Mouse (Mus musculus): Measurements from ENCODE around the gene Rora. TPM values are rescaled to one million over a fixed set of nuclear protein-coding genes. Genes with fewer than 3 reads are reported as not detected.

The Rora gene
- polyA plus RNA-seq, 1 experiment from 2014 or later = 4.3 TPM

DNA sequence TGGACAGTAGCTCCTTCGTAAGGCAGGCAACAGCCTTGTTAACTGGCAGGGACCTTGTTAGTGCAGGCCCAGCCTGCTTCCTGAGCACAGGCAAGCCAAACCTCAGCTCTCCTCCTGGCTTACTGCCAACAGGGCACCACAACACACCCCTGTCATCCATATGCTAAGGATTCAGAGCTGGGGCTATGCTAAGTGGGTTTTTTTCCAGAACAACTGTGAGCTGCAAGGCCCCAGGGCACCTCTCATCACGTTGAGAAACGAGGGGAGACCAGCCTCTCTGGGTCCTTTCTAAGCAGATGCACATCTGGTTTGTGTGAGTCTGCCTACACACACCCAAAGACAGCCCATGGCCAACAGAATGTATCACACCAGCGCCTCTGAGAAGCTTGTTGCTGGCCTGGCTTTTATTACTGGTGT lies 289.0 kb downstream of the Rora start:
- no peaks in the 10 kb centered on the region for H3K36me3 ChIP-seq (ENCODE audit: control insufficient read depth, insufficient read depth, low read length)
- H3K9ac ChIP-seq (ENCODE audit: low read length) = no peak overlapping the region
- no peaks in the 10 kb centered on the region for H3K4me1 ChIP-seq (ENCODE audit: control insufficient read depth, insufficient read depth, low read length)
- H3K27me3 ChIP-seq (ENCODE audit: control insufficient read depth, insufficient read depth, low read length) = no peaks in the 10 kb centered on the region
- H3K27ac ChIP-seq (ENCODE audit: low read depth, low read length) = no peak overlapping the region
- H3K9me3 ChIP-seq (ENCODE audit: control insufficient read depth, low read length) = no peaks in the 10 kb centered on the region
- H3K4me3 ChIP-seq (ENCODE audit: low read depth, low read length) = no peak overlapping the region
- ATAC-seq (ENCODE audit: low FRiP score) (no peak), DNase-seq (ENCODE audit: low spot score, missing footprints) (no peak)
- 78% methylated on average over 4 of the region's 4 CpGs for WGBS
- no peak overlapping the region for H3K4me2 ChIP-seq

- H3K4me2 ChIP-seq = no peak overlapping the region
- H3K9me3 ChIP-seq (ENCODE audit: control insufficient read depth, low read length) = no peaks in the 10 kb centered on the region
- H3K9ac ChIP-seq (ENCODE audit: low read length) = no peak overlapping the region
- ATAC-seq (ENCODE audit: low FRiP score) (no peak), DNase-seq (ENCODE audit: low spot score, missing footprints) (no peak)
- H3K27ac ChIP-seq (ENCODE audit: low read depth, low read length) = no peak overlapping the region
- WGBS = 92% methylated on average over 3 of the region's 3 CpGs
- H3K27me3 ChIP-seq (ENCODE audit: control insufficient read depth, insufficient read depth, low read length) = no peaks in the 10 kb centered on the region
- no peaks in the 10 kb centered on the region for H3K36me3 ChIP-seq (ENCODE audit: control insufficient read depth, insufficient read depth, low read length)
- H3K4me3 ChIP-seq (ENCODE audit: low read depth, low read length) = no peak overlapping the region
- H3K4me1 ChIP-seq (ENCODE audit: control insufficient read depth, insufficient read depth, low read length) = peaks cover 3% of the 10 kb centered on the region; the same call in 1 of the 2 replicates
These were observed 290.4 kb downstream of the Rora start for GRCm38 (mm10) chr9:68944026-68944425.

DNA sequence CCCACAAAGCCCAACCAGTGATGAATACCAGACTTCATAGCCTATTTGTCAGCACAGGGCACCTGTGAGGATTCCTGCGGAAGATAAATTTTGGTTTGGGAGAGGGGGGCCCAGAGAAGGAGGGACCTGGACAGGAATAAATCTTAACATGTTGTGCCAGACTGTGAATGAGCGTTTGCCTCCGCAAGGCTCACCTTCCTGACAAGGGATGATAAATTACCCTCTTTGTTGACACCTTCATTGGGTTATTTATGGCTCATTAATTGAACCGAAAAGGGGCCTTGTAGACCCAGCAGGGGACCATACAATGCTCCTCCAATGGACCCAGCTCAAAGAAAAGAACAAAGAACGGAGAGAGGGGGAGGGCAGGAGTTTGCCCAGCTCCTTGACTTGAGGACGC lies 294.1 kb downstream of the Rora start:
- ATAC-seq (ENCODE audit: low FRiP score) = no peak
- H3K36me3 ChIP-seq (ENCODE audit: control insufficient read depth, insufficient read depth, low read length) = no peaks in the 10 kb centered on the region
- no peak for DNase-seq (ENCODE audit: low spot score, missing footprints)
- no peak overlapping the region for H3K9ac ChIP-seq (ENCODE audit: low read length)
- H3K4me2 ChIP-seq = no peak overlapping the region
- no peak overlapping the region for H3K4me3 ChIP-seq (ENCODE audit: low read depth, low read length)
- no peaks in the 10 kb centered on the region for H3K27me3 ChIP-seq (ENCODE audit: control insufficient read depth, insufficient read depth, low read length)
- H3K9me3 ChIP-seq (ENCODE audit: control insufficient read depth, low read length) = no peaks in the 10 kb centered on the region
- peaks cover 3% of the 10 kb centered on the region; the same call in 1 of the 2 replicates for H3K4me1 ChIP-seq (ENCODE audit: control insufficient read depth, insufficient read depth, low read length)
- WGBS = 32% methylated on average over 6 of the region's 6 CpGs
- no peak overlapping the region for H3K27ac ChIP-seq (ENCODE audit: low read depth, low read length)

DNA sequence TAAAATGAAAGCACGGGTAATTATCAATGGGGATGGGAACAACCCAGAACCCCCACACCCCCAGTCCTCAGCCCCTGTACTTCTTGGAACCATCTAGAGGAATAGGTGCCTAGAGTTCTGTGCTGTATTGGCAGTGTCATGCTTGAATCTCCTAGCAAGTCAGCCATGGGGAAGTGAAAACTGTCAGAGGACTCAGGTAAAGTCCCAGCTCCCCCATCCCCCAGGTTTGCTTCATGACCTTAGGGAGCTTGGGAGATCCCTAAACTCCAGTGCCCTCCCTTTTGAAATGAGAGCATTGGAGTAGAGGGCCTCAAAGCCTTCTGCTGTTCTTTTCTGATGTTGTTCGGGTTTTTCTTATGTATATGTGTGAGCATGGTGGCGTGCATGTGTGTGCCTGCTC lies 294.6 kb downstream of the Rora start:
- Histone ChIP-seq H3K27me3 (ENCODE audit: control insufficient read depth, insufficient read depth, low read length) (no peaks in the 10 kb centered on the region), H3K9ac (ENCODE audit: low read length) (no peak overlapping the region), H3K4me3 (ENCODE audit: low read depth, low read length) (no peak overlapping the region), H3K4me1 (ENCODE audit: control insufficient read depth, insufficient read depth, low read length) (peaks cover 3% of the 10 kb centered on the region; the same call in 1 of the 2 replicates), H3K36me3 (ENCODE audit: control insufficient read depth, insufficient read depth, low read length) (no peaks in the 10 kb centered on the region), H3K27ac (ENCODE audit: low read depth, low read length) (no peak overlapping the region), H3K9me3 (ENCODE audit: control insufficient read depth, low read length) (no peaks in the 10 kb centered on the region), H3K4me2 (no peak overlapping the region)
- ATAC-seq (ENCODE audit: low FRiP score) (no peak), DNase-seq (ENCODE audit: low spot score, missing footprints) (no peak)
- WGBS = 71% methylated on average over 3 of the region's 3 CpGs

DNA sequence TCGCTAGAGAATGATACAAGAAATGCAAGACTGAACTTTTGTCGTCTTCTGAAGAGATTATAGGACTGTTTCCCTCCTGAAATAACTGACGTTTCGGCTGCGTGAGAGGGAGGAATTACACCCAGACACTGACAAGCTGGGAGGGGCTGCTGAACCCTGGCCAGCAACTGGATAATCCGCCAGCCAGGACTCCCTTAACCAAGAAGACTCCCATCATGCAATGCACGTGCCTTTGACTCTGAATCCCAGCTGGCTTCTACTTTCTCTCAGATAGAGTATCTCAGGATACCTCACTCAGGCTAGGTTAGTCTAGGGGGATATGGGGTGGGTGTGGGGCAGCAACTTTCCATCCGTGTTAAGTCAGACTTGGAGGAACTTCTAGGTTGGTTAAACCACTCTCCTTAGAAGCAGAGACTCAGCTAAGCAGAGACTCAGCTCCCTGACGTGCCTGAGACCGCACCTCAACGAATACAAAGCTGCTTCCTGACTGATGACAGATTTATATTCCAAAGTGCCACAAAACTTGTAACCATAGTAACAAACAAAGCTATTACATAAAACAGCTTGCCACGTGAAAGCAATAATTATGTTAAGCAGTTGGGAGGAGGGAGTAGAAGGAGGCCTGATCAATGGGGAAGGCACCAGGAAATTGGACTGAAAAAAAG lies 302.8 kb downstream of the Rora start:
- Histone ChIP-seq H3K9me3 (ENCODE audit: control insufficient read depth, low read length) (no peaks in the 10 kb centered on the region), H3K36me3 (ENCODE audit: control insufficient read depth, insufficient read depth, low read length) (no peaks in the 10 kb centered on the region), H3K9ac (ENCODE audit: low read length) (no peak overlapping the region), H3K4me3 (ENCODE audit: low read depth, low read length) (no peak overlapping the region), H3K27me3 (ENCODE audit: control insufficient read depth, insufficient read depth, low read length) (no peaks in the 10 kb centered on the region), H3K4me2 (no peak overlapping the region), H3K27ac (ENCODE audit: low read depth, low read length) (no peak overlapping the region), H3K4me1 (ENCODE audit: control insufficient read depth, insufficient read depth, low read length) (no peaks in the 10 kb centered on the region; the same call in 1 of the 2 replicates)
- 55% methylated on average over 12 of the region's 12 CpGs for WGBS
- DNase-seq (ENCODE audit: low spot score, missing footprints) = no peak
- ATAC-seq (ENCODE audit: low FRiP score) = no peak

DNA sequence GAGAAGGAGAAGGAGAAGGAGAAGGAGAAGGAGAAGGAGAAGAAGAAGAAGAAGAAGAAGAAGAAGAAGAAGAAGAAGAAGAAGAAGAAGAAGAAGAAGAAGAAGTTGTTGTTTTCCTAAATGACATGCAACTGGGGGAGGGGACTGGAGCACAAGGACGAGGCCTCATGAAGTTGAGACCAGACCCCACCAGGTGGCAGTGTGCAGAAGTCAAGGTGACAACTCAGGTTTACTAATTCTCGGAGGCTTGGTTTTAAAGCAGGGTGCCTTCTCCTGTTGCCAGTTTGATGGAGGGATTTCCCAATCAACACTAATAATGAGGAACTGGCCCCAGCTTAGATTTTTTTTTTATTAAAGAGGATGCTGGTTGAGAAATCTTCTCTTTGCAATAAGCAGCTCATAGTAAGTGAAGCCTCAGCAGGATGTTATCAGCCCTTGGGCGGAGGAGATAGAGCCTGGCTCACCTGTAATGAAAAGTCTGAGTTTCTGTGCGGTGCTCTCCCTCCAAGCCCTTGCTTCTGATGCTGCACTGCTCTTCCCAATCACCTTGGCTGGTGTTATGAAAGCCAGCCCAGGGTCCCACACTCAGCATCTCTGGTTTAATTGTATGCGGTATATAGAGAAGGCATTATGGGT lies 303.5 kb downstream of the Rora start:
- ATAC-seq (ENCODE audit: low FRiP score) = no peak
- no peak overlapping the region for H3K27ac ChIP-seq (ENCODE audit: low read depth, low read length)
- no peaks in the 10 kb centered on the region for H3K9me3 ChIP-seq (ENCODE audit: control insufficient read depth, low read length)
- no peak overlapping the region for H3K4me3 ChIP-seq (ENCODE audit: low read depth, low read length)
- no peaks in the 10 kb centered on the region for H3K36me3 ChIP-seq (ENCODE audit: control insufficient read depth, insufficient read depth, low read length)
- no peak overlapping the region for H3K9ac ChIP-seq (ENCODE audit: low read length)
- 67% methylated on average over 5 of the region's 5 CpGs for WGBS
- H3K4me1 ChIP-seq (ENCODE audit: control insufficient read depth, insufficient read depth, low read length) = no peaks in the 10 kb centered on the region; the same call in 1 of the 2 replicates
- no peak for DNase-seq (ENCODE audit: low spot score, missing footprints)
- no peaks in the 10 kb centered on the region for H3K27me3 ChIP-seq (ENCODE audit: control insufficient read depth, insufficient read depth, low read length)
- H3K4me2 ChIP-seq = no peak overlapping the region

DNA sequence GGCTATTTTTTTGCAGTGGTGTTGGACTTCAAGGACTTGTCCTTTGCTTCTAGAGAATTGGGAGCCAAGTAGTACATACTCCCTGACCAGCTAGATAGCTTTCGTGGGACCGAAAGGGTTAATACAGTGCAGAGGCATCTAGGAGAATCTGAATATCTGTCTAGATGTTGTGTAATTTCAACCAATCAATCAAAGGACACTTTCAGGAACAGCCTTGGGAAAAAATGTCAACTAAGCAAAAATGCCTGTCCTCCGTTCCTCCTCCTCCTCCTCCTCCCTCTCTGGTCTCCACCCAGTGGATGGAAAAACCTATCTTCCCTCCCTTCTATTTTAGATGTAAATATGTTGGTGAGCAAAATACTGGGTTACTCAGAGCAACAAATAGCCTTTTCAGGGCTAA lies 304.2 kb downstream of the Rora start:
- 96% methylated on average over 3 of the region's 3 CpGs for WGBS
- no peak for DNase-seq (ENCODE audit: low spot score, missing footprints)
- H3K9me3 ChIP-seq (ENCODE audit: control insufficient read depth, low read length) = no peaks in the 10 kb centered on the region

DNA sequence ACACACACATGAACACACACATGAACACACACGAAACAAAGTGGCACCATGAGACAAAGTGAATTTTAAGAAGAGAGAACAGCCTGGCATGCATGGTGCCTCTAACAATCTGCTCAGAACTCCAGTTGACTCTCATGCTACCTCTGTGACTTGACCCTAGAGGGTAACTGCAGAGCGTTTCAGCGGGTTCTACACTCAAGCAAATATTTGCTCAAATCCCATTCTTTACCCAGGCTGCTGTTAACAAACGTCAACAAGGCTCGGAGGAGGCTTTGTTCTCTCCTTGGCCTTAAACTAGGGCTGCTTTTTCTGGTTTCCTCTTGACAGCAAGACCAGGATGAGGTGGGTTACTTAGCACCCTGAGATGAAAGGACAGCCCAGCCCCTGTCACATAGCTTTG lies 305.3 kb downstream of the Rora start:
- Histone ChIP-seq H3K9ac (ENCODE audit: low read length) (no peak overlapping the region), H3K27me3 (ENCODE audit: control insufficient read depth, insufficient read depth, low read length) (no peaks in the 10 kb centered on the region), H3K4me2 (no peak overlapping the region), H3K9me3 (ENCODE audit: control insufficient read depth, low read length) (no peaks in the 10 kb centered on the region), H3K4me1 (ENCODE audit: control insufficient read depth, insufficient read depth, low read length) (no peaks in the 10 kb centered on the region; the same call in 1 of the 2 replicates), H3K4me3 (ENCODE audit: low read depth, low read length) (no peak overlapping the region), H3K36me3 (ENCODE audit: control insufficient read depth, insufficient read depth, low read length) (no peaks in the 10 kb centered on the region), H3K27ac (ENCODE audit: low read depth, low read length) (no peak overlapping the region)
- DNase-seq (ENCODE audit: low spot score, missing footprints) (no peak), ATAC-seq (ENCODE audit: low FRiP score) (no peak)
- WGBS = 62% methylated on average over 5 of the region's 5 CpGs

More for the DNA sequence above, 304.2 kb downstream of the Rora start:
- no peaks in the 10 kb centered on the region; the same call in 1 of the 2 replicates for H3K4me1 ChIP-seq (ENCODE audit: control insufficient read depth, insufficient read depth, low read length)
- H3K27ac ChIP-seq (ENCODE audit: low read depth, low read length) = no peak overlapping the region
- no peak overlapping the region for H3K9ac ChIP-seq (ENCODE audit: low read length)
- no peaks in the 10 kb centered on the region for H3K27me3 ChIP-seq (ENCODE audit: control insufficient read depth, insufficient read depth, low read length)
- no peak overlapping the region for H3K4me2 ChIP-seq
- no peak overlapping the region for H3K4me3 ChIP-seq (ENCODE audit: low read depth, low read length)
- no peaks in the 10 kb centered on the region for H3K36me3 ChIP-seq (ENCODE audit: control insufficient read depth, insufficient read depth, low read length)
- ATAC-seq (ENCODE audit: low FRiP score) = no peak

GRCm38 (mm10) chr9:68963898-68964297 lies 310.3 kb downstream of the Rora start:
- Histone ChIP-seq H3K9me3 (ENCODE audit: control insufficient read depth, low read length) (no peaks in the 10 kb centered on the region), H3K27ac (ENCODE audit: low read depth, low read length) (no peak overlapping the region), H3K4me2 (no peak overlapping the region), H3K4me3 (ENCODE audit: low read depth, low read length) (no peak overlapping the region), H3K9ac (ENCODE audit: low read length) (no peak overlapping the region), H3K27me3 (ENCODE audit: control insufficient read depth, insufficient read depth, low read length) (no peaks in the 10 kb centered on the region), H3K36me3 (ENCODE audit: control insufficient read depth, insufficient read depth, low read length) (no peaks in the 10 kb centered on the region), H3K4me1 (ENCODE audit: control insufficient read depth, insufficient read depth, low read length) (no peaks in the 10 kb centered on the region)
- ATAC-seq (ENCODE audit: low FRiP score) (no peak), DNase-seq (ENCODE audit: low spot score, missing footprints) (no peak)
- WGBS = 97% methylated on average over 5 of the region's 5 CpGs

Measured in midbrain, embryonic 11.5 days (tissue).